Mouse (Mus musculus) kidney, adult 2 months (tissue): ENCODE data around the gene Epha8.

Source experiments
- CTCF ChIP-seq: fragments of 200-500 bp; conservative IDR thresholded peaks from 2 replicates; pipeline ENCODE4 v1.5.1; 2011; ENCODE audit warnings: low read depth, mild to moderate bottlenecking, control low read depth, low read length, moderate library complexity, mixed read lengths; ENCODE audit not compliant: insufficient read depth, insufficient read length
- POLR2A ChIP-seq: fragments of 200-500 bp; IDR thresholded peaks from one replicate; pipeline ENCODE4 v1.6.1; 2011; ENCODE audit warnings: low read depth, low read length, control low read depth

DNA sequence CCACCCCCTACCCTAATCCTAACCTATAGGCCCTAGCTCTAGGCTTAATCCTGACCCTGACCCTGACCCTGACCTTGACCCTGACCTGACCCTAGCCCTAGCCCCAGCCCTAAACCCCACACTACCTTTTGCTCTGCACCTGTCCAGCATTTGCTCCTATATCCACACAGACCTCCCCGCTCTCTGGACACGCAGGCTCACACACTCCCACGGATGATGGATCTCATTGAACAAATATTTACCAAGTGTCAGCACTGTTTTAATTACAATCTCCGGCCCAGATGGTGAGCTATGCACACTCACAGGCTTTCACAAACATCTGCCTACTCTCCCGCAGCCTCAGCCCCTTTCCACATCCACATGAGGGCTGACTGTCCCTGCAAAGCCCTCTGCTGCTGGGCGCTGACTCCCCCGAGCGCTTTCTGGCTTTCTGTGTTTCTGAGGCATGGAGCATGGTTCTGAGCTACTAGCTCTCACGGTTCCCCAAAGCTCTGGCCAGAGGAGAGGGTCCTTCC lies 58.5 kb downstream of the Epha8 start:
- TF ChIP-seq POLR2A (no peak), CTCF (no peak)
